Mouse (Mus musculus) ZHBTc4 (cell line): ENCODE data around the gene Gm9049.
"Not testable (repeated sequence)": the region's sequence is repeated elsewhere in the genome, so short reads cannot be mapped to it uniquely, and the experiment has no call there.

ENCODE experiments used
- DNase-seq: peaks from one replicate; pipeline ENCODE4 v3.0.0-alpha.2; 2011; ENCODE audit warnings: low read depth, low spot score

Gene Gm9049

GRCm38 (mm10) chr10:118354005-118354404, at the start of gene Gm9049:
Gene Gm9049 (minus strand): TSS chr10:118354105.
- DNase-seq = not testable (repeated sequence)

GRCm38 (mm10) chr10:118399917-118400316, 46.0 kb upstream of the Gm9049 start:
- DNase-seq = peak; percentile 12

GRCm38 (mm10) chr10:118370443-118370842, 16.5 kb upstream of the Gm9049 start:
- peak; percentile 89 for DNase-seq

GRCm38 (mm10) chr10:118369518-118369917, 15.6 kb upstream of the Gm9049 start:
- peak; percentile 25 for DNase-seq

- DNase-seq = not testable (repeated sequence)
These were observed 5.3 kb downstream of the Gm9049 start, which contains the start of gene Gm9048 for GRCm38 (mm10) chr10:118348579-118348978. Gene Gm9048 (minus strand): TSS chr10:118348679.

GRCm38 (mm10) chr10:118343155-118343554, 10.8 kb downstream of the Gm9049 start, which contains the start of gene Gm9046:
Gene Gm9046 (minus strand): TSS chr10:118343255.
- not testable (repeated sequence) for DNase-seq

GRCm38 (mm10) chr10:118337731-118338130, 16.2 kb downstream of the Gm9049 start, which contains the start of gene Gm9045:
Gene Gm9045 (minus strand): TSS chr10:118337831.
- not testable (repeated sequence) for DNase-seq

- not testable (repeated sequence) for DNase-seq
These were observed 21.6 kb downstream of the Gm9049 start, which contains the start of gene Gm9044 for GRCm38 (mm10) chr10:118332308-118332707. Gene Gm9044 (minus strand): TSS chr10:118332408.

- DNase-seq = not testable (repeated sequence)
These were observed 27.0 kb downstream of the Gm9049 start, which contains the start of gene Gm9040 for GRCm38 (mm10) chr10:118326869-118327268. Gene Gm9040 (minus strand): TSS chr10:118326969.

- DNase-seq = no peak
These were observed 34.9 kb downstream of the Gm9049 start for GRCm38 (mm10) chr10:118319024-118319423.

- DNase-seq = not testable (repeated sequence)
These were observed 51.8 kb downstream of the Gm9049 start for GRCm38 (mm10) chr10:118302133-118302532.
